Mouse (Mus musculus) adipocyte (in vitro differentiated cells): Measurements from ENCODE around the gene D430041D05Rik.

ENCODE experiments used
- DNase-seq: peaks from one replicate; pipeline ENCODE4 v3.0.0-alpha.2; 2016; ENCODE audit warnings: low spot score

Gene D430041D05Rik

GRCm38 (mm10) chr2:104337619-104338018 is 73.2 kb downstream of the D430041D05Rik start:
- no peak for DNase-seq

DNA sequence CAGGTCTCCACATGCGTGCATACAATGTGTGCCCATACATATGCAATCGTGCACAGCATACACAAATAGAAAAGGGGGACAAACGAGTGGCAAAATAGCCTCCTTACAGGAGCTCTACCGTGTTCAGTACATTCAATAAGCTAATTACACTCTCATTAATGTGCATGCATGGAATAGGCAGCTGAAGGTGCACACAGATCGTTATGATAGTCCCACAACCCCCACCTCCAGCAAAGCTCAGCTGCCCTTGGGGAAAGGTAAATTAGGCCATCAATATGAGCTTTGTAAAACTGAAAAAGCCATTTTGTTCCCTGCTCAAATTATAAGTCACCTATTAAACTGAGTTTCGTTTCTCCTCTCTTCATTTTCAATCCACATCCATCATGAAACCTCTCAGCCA is 75.0 kb downstream of the D430041D05Rik start:
- DNase-seq = no peak

DNA sequence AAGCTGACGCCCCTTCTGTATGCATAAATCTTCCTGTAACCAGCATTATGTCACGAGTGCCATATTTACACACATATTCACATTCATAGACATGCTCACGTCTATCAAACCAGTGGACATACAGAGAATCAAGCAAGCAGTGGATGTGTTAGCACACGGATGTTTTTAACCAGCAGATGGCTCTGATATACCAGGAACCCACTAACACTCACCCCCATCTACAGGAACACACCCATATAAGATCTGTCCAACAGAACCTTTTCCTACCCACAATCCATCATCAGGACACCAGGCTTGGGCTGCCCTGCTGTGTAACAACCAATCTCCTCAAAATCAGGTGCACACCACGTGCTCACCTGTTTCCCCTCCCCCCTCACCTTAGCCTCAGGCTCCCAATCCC is 76.9 kb downstream of the D430041D05Rik start:
- no peak for DNase-seq

- no peak for DNase-seq
Measured at GRCm38 (mm10) chr2:104332707-104333106, 78.1 kb downstream of the D430041D05Rik start.

GRCm38 (mm10) chr2:104331261-104331660 is 79.6 kb downstream of the D430041D05Rik start:
- DNase-seq = no peak

- DNase-seq = no peak
Measured at GRCm38 (mm10) chr2:104327116-104327794, 83.6 kb downstream of the D430041D05Rik start.

- DNase-seq = no peak
Measured at GRCm38 (mm10) chr2:104323773-104324172, 87.0 kb downstream of the D430041D05Rik start.

DNA sequence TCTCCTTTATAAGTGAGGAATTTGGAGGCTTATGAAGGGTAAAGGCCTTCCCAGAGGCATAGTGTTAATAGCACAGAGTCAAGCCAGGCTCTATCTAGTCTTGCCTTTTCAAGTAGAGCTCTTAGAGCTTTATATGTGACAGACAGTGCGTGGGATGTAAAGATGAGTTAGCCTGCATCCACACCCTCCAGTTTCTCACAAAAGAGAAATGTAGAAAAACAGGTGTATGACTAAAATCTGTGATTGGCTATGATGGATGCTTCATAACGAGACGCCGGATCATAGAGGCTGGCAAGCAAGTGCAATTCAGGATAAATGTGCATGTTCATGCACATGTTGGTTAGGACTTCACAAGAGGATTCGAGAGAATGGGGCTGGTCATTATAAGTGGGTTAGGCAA is 87.5 kb downstream of the D430041D05Rik start:
- no peak for DNase-seq

- DNase-seq = no peak
Measured at GRCm38 (mm10) chr2:104320061-104320624, 90.7 kb downstream of the D430041D05Rik start.

GRCm38 (mm10) chr2:104319443-104319842 is 91.4 kb downstream of the D430041D05Rik start:
- no peak for DNase-seq

DNA sequence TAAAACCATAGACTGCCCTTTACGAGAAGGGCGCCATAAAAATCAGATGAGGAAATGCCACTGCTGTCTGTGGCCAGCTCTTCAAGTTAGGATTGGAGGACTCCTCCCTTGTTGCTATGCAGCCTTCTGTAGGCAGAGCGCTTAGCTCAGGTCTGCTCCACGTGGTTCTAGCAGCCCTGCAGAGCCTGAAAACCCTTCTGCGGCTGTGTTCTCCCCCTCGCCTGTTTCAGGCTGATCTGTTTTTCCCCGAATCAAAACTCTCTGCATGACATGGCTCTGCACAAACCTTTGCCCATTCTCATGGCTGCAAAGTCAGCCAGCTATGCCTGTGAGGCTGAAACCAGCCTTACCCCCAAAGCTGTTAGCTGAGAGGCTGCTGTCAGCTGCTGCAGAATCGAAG is 91.9 kb downstream of the D430041D05Rik start:
- DNase-seq = no peak

GRCm38 (mm10) chr2:104318259-104318658 is 92.6 kb downstream of the D430041D05Rik start:
- no peak for DNase-seq

- no peak for DNase-seq
Measured at GRCm38 (mm10) chr2:104317631-104318030, 93.2 kb downstream of the D430041D05Rik start.

- no peak for DNase-seq
Measured at GRCm38 (mm10) chr2:104316483-104316882, 94.3 kb downstream of the D430041D05Rik start.

GRCm38 (mm10) chr2:104313246-104313645 is 97.6 kb downstream of the D430041D05Rik start:
- DNase-seq = no peak

- no peak for DNase-seq
Measured at GRCm38 (mm10) chr2:104307102-104307501, 103.7 kb downstream of the D430041D05Rik start.

DNA sequence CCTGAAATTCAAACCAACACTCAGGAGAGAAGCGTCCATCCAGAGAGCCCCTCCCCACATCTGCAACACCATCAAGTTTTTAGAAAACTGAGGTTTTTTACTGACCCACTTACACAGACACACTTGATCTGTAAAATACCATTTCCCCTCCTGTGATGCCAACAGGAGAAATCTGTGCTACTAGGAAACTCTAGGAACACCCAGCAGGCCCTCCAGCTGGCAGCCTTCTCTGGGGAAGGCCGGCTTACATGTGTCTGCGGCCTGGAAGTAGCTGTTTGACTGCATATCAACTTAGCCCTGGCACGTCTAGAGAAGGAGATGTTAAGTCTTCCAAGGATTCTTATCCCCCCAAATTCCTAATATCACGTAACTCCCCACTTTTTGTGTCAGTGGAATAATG is 105.1 kb downstream of the D430041D05Rik start:
- no peak for DNase-seq

DNA sequence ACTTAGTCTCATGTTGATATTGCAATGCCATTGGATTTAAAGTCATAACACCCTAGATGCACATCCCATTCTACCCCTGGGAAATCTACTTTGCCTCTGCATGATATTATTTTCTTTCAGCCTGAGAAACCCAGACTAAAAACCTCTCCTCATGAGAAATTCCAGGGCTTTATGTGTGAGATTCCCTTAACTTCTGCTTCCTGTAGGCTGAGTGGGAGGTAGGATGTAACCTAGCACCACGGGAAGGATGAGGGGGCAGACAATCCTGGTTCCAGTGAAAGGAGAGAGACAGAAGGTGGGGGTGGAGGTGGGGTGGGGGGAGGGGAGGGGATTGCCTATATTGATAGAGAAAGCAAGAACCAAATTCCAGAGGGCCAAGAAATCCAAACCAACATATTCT is 110.9 kb downstream of the D430041D05Rik start:
- DNase-seq = no peak

DNA sequence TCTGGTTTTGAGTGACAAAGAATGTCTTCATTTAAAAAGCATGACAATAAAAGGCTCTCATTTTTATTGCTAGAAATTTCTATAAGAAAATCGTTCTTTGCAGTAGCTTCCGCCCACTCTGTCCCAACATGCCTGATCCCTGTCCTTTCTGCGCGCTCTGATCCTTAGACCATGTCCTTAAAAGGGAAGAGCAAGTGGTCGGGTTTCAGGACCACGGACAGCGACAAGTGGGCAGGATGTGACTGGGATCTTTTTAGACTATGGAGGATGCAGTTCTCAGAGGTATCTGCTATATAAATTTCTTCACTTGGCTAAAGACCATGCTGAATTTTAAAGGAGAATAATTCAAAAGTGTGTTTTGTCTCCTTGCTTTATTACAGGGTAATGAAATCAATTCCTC is 111.7 kb downstream of the D430041D05Rik start:
- DNase-seq = peak; percentile 65

GRCm38 (mm10) chr2:104286821-104287220 is 124.0 kb downstream of the D430041D05Rik start:
- DNase-seq = peak; percentile 5

DNA sequence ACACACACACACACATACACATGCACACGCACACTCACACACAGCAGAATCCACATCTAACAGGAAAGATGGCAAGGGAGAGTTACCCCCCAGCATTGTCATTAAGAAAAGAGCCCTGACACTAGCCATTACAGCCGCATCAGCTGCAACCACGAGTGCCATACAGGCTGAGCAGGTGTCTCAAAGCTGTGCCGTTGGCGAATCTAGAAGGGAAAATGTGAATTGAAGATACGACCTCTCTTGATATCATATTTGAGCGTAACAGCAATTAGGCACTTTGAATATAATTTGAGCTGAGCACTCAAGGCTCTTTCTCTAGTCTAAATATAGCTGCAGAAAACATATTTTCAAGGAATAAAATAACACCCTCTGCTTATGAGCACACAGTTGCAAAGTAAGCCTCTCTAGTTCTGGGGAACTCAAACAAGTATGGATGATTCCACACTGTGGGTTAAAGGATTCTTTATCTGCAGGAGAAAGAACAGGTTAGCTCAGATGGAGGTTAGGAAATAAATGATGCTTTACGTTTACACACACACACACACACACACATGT is 127.3 kb downstream of the D430041D05Rik start:
- no peak for DNase-seq

GRCm38 (mm10) chr2:104282835-104283234 is 128.0 kb downstream of the D430041D05Rik start:
- no peak for DNase-seq

DNA sequence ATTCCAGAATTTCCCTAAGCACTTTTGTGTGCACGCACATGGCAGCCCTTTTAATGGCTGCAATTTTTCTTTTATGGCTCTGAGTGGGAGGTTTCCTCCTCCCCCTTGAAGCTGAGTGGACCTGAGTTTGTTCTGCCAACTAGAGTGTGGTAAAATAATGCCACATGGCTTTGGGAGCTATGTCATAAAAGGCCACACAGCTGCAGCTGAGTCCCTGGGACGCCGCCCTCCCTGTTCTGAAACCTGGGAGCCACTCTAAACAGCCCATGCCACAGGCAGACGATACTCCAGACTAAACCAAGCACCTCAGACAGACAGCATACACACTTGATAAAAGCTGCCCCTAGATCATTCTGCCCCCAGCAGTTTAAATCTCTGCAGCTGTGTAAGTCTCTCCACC is 143.8 kb downstream of the D430041D05Rik start:
- DNase-seq = no peak

- DNase-seq = no peak
Measured at GRCm38 (mm10) chr2:104261741-104262067, 149.1 kb downstream of the D430041D05Rik start.
